Mouse (Mus musculus) thymus, postnatal 0 days (tissue): ENCODE data around the gene Izumo3. TPM values are rescaled to one million over a fixed set of nuclear protein-coding genes. Genes with fewer than 3 reads are reported as not detected.
"Not testable (repeated sequence)": the region's sequence is repeated elsewhere in the genome, so short reads cannot be mapped to it uniquely, and the experiment has no call there.

Experiments
- DNase-seq: peaks from one replicate; pipeline ENCODE4 v3.0.0-alpha.2; 2015; ENCODE audit warnings: low spot score
- polyA plus RNA-seq: library from polyadenylated mRNA; unstranded; fragments of >200 nt; fragmentation: Nextera tagmentation; extraction: Ambion mirVana; gene quantifications from 2 replicates; pipeline ENCODE4 v1.2.1, GENCODE M21; 2015

Izumo3 gene
- polyA plus RNA-seq = not detected in 2 replicates

- DNase-seq = no peak
These were observed at the start of gene Izumo3 for GRCm38 (mm10) chr4:92147134-92147533. Izumo3 (minus strand) TSS chr4:92147234.

GRCm38 (mm10) chr4:92191649-92192048 is 44.6 kb upstream of the Izumo3 start, which contains the start of gene Gm12666:
Gm12666 (minus strand) TSS chr4:92191749.
- DNase-seq = not testable (repeated sequence)

GRCm38 (mm10) chr4:92152646-92153045 is 5.6 kb upstream of the Izumo3 start:
- DNase-seq = no peak

- DNase-seq = no peak
These were observed 35.5 kb downstream of the Izumo3 start for GRCm38 (mm10) chr4:92111390-92111988.

- no peak for DNase-seq
These were observed 49.6 kb downstream of the Izumo3 start for GRCm38 (mm10) chr4:92097386-92097785.

- DNase-seq = no peak
These were observed 51.1 kb downstream of the Izumo3 start for GRCm38 (mm10) chr4:92095951-92096350.

Other genes starting within 250 kb of the Izumo3 start
- not detected in 2 replicates for gene Gm12666, start 44.5 kb upstream of the Izumo3 start, polyA plus RNA-seq